Mouse (Mus musculus): ENCODE data around the gene Cd82. TPM values are rescaled to one million over a fixed set of nuclear protein-coding genes. Genes with fewer than 3 reads are reported as not detected.

Gene Cd82
- total RNA-seq (2017), result 147 and 156 TPM in 2 replicates

DNA sequence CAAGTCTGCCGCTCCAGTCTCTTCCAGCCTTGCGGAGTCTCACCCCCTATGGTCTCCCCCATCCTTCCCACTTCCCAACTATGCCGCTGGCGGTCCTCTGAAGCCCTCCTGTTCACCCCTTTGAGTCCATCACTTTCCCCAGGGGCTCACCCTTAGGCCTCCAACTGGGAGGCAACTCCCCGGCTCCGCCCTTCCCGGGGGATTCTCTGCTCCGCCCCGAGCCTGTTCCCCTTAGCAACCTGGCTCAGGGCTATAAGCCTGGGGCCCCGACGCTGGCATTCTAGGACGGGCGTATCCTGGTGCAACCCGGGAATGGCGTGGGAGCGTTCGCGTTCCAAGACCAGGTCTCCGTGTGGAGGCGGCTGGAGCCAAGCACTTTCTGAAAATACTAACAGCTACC, at the start of gene Cd82:
Gene Cd82, minus strand, starts transcription at position 381 of the 400 bp plus-strand sequence.
- no peak for ATAC-seq (ENCODE audit: extremely low read depth, insufficient number of reproducible peaks, low FRiP score, poor library complexity, severe bottlenecking)

- ATAC-seq (ENCODE audit: extremely low read depth, insufficient number of reproducible peaks, low FRiP score, poor library complexity, severe bottlenecking), result no peak
These were observed 49.2 kb upstream of the Cd82 start for GRCm38 (mm10) chr2:93512130-93512529.

- ATAC-seq (ENCODE audit: extremely low read depth, insufficient number of reproducible peaks, low FRiP score, poor library complexity, severe bottlenecking), result no peak
These were observed 47.9 kb upstream of the Cd82 start for GRCm38 (mm10) chr2:93510839-93511238.

DNA sequence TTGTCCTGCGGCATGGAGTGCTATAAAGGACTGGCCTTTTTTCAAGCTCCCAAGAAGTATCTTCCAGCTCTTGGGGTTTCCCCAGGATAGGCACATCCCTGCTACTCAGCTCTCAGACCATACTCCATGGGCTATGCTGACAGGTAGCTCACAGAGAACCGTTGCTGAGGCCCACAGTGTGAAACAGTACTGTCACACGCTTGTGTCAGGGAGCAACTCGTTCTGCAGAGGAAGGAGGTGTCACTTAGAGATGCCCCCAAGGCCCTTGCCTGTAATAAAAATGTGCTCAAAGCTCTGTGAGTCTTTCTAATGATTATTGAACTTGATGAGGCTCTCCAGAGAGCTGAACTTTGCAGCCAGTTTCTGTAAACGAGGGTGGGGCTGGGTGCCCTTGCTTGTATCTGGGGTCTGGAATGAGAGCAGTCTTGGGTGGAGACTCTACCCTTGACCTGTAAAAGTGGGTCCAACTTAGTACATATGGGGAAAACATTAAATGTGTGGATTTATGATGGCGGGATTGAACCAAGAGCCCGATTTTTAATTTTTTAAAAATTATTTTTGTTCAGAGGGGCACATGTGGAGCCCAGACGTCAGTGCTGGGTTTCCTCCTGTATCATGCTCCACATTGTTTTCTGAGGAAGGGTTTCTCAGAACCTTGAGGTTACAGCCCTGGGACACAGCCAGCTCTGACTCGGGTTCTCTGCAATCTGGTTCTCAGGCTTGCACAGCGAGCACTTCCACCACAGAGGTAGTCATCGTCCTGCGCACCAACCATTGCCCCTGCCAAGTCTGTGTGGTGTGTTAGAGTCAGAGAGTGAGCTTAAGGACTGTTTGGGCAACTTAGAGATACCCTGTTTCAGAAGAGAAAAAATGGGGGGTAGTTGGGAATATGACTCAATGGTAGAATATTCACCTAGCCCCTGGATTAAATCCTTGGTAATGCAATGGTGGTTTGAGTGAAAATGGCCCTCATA, 47.1 kb upstream of the Cd82 start:
- no peak for ATAC-seq (ENCODE audit: extremely low read depth, insufficient number of reproducible peaks, low FRiP score, poor library complexity, severe bottlenecking)

- no peak for ATAC-seq (ENCODE audit: extremely low read depth, insufficient number of reproducible peaks, low FRiP score, poor library complexity, severe bottlenecking)
These were observed 42.2 kb upstream of the Cd82 start for GRCm38 (mm10) chr2:93505091-93505490.

DNA sequence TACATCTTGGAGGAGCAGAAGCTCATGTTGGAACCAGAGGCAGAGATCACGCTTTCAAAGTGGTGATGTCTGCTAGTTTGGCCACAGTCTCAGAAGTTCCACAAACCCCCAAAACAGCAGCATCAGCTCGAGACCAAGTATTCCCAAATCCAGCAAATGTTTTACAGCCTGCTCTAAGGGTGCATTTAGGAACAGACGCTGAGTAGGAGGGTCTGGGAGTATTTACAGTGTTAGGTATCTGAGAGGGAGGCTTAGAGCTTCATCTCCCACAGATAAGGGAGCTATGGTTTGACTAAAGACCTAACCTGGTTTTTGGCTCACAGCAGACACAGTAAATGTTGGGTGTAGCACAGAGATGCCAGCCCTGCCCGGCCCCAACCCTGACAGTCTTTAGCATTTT, 40.4 kb upstream of the Cd82 start:
- ATAC-seq (ENCODE audit: extremely low read depth, insufficient number of reproducible peaks, low FRiP score, poor library complexity, severe bottlenecking), result no peak

GRCm38 (mm10) chr2:93501303-93501702, 38.4 kb upstream of the Cd82 start:
- no peak for ATAC-seq (ENCODE audit: extremely low read depth, insufficient number of reproducible peaks, low FRiP score, poor library complexity, severe bottlenecking)

DNA sequence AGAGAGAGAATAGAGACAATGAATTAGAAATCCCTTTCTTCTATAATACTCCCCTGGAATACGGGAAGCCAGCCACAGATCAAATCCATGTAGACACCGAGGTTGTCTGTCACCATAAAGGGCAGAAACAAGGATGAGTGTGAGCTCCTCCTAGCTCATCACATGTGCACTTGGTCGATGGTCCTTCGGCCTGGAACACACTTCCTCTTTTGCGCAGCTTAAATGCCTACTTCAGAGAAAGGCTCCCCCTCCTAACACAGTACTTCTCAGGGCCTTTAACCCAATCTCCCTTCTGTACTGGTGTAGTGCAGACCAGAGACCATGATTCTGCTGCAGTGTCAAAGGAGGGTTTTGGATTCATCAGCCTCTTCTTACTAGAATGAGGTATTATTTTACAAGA, 34.3 kb upstream of the Cd82 start:
- no peak for ATAC-seq (ENCODE audit: extremely low read depth, insufficient number of reproducible peaks, low FRiP score, poor library complexity, severe bottlenecking)

DNA sequence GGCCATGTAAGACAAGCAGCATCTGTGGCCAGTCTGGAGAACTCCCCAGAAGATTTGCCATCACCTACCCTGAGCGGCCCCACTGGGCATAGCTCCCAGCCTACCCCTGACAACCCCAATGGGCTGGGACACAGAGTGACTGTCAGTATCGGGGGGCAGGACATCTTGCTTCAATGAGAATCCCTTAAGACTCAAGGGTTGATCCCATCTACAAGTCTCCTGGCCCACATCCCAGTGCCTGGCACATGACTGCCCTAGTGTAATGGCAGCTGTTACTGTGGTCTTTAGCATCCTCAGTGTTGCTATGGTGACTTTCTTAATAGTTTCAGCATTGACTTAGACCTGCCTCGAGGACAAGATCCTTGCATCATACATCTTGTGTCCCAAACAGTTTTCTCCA, 32.2 kb upstream of the Cd82 start:
- ATAC-seq (ENCODE audit: extremely low read depth, insufficient number of reproducible peaks, low FRiP score, poor library complexity, severe bottlenecking), result no peak

GRCm38 (mm10) chr2:93493541-93493940, 30.6 kb upstream of the Cd82 start:
- no peak for ATAC-seq (ENCODE audit: extremely low read depth, insufficient number of reproducible peaks, low FRiP score, poor library complexity, severe bottlenecking)

- ATAC-seq (ENCODE audit: extremely low read depth, insufficient number of reproducible peaks, low FRiP score, poor library complexity, severe bottlenecking), result no peak
These were observed 27.6 kb upstream of the Cd82 start for GRCm38 (mm10) chr2:93490516-93490915.

- ATAC-seq (ENCODE audit: extremely low read depth, insufficient number of reproducible peaks, low FRiP score, poor library complexity, severe bottlenecking), result no peak
These were observed 26.1 kb upstream of the Cd82 start for GRCm38 (mm10) chr2:93488911-93489587.

GRCm38 (mm10) chr2:93485459-93485858, 22.5 kb upstream of the Cd82 start:
- ATAC-seq (ENCODE audit: extremely low read depth, insufficient number of reproducible peaks, low FRiP score, poor library complexity, severe bottlenecking), result no peak

DNA sequence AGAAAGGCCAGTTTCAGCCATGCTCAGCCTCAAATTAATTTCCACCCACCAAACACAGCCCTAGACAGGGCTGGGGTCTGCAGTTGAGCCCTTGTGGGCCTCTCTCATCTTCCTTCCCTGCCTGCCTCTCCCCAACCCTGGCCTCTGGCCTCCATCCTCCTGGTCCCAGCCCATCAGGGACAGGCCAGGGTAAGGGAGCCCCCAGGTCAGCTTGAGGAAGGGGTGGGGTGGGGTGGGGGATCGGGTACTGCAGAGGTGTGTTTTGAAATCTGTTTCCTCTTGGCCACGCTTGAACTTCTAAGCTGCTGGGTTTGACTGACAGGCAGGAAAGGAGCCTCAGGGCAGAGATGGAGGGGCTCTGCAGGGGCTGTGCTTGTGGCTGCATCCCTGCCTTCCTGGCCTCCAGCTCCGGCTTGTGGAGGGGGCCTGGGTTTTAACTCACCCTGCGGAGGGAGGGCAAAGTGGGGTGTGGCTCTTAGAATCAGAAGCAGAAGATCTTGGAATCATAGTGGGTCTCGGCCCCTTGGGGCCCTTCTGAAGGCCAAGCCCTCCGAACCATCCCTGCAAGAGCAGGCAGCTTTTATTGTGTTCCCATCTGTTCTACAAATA, 19.2 kb upstream of the Cd82 start:
- no peak for ATAC-seq (ENCODE audit: extremely low read depth, insufficient number of reproducible peaks, low FRiP score, poor library complexity, severe bottlenecking)

DNA sequence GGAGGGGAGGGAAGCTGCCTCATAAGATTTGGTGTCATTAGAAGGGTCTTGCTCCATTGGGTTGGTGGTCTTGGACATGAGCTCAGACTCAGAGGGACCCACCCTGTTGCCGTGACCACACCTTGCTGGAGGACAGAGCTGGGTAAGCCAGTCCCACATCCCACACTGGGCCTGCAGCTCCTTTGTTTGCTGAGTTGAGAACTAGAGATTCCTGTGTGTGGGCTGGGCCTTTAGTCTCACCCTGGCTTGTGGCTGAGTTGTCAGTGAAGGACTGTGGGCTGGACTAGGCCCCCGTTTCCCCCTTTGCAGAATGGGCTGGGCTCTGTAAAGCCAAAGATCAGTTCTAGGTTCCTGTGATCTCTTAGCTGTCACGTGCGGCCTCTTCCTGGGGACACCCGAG, 15.8 kb upstream of the Cd82 start:
- no peak for ATAC-seq (ENCODE audit: extremely low read depth, insufficient number of reproducible peaks, low FRiP score, poor library complexity, severe bottlenecking)

DNA sequence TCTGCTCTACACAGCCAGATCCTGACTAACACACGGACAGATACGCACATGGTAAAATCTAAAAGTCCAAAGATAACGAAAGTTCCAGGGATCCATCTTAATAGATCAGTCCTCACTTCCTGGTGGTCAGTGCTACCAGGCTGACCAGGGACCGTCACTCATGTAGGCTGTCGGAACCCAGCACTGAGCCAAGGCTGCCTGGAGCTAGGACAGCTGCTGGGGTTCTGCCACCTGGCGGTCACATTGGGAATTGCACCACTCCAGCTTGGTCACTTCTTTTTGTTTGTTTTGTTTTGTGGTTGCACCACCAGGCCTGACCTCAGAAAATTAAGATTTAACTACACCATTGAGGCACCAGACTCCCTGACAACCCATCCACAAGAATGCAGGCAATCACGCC, 14.6 kb upstream of the Cd82 start:
- peak; percentile 37; the same call in 1 of the 2 replicates for ATAC-seq (ENCODE audit: extremely low read depth, insufficient number of reproducible peaks, low FRiP score, poor library complexity, severe bottlenecking)

- ATAC-seq (ENCODE audit: extremely low read depth, insufficient number of reproducible peaks, low FRiP score, poor library complexity, severe bottlenecking), result no peak
These were observed 13.5 kb upstream of the Cd82 start for GRCm38 (mm10) chr2:93476487-93476886.

DNA sequence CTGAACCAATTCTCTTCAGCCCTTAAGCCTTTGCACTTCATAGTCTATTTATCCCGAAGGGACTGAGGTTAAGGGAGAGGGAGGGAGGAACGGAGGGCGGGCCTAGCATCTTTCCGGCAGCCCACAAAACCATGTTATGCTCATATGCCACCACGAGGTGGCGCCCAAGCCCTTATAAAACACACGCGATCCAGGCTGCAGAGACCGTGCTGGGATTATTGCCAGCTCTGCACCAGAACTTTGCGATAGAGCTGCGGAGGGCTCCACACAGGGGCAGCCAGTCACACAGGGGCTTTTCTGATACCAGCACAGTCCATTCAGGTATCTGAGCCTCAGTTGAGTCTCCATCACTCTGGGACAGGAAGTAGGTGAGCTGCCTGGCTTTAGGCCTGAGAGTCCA, 12.1 kb upstream of the Cd82 start:
- ATAC-seq (ENCODE audit: extremely low read depth, insufficient number of reproducible peaks, low FRiP score, poor library complexity, severe bottlenecking), result peak; percentile 57

DNA sequence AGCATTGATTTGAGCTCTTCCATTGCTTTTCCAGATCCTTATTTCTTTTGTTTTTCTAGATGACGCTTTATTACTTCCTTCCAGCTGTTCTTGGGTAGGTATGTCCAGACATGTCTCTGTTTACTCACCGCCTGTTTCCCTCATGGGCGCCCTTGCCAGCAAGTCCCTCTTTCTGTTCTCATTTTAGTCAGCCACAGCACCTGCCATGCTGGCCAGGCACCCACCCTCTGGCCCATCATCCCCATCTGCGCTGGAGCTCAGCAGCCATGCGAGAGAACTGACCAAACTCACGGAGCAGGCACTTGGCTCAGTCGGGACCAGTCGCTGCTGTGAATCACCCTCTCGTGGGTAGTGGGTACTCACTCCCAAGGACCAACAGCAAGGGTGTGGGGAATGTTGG, 11.0 kb upstream of the Cd82 start:
- no peak for ATAC-seq (ENCODE audit: extremely low read depth, insufficient number of reproducible peaks, low FRiP score, poor library complexity, severe bottlenecking)
